Mouse (Mus musculus) thymus, postnatal 0 days (tissue): ENCODE measurements around the gene Heatr6. TPM values are rescaled to one million over a fixed set of nuclear protein-coding genes. Genes with fewer than 3 reads are reported as not detected.

Experiments used
- DNase-seq: peaks from one replicate; pipeline ENCODE4 v3.0.0-alpha.2; 2015; ENCODE audit warnings: low spot score
- polyA plus RNA-seq: library from polyadenylated mRNA; unstranded; fragments of >200 nt; fragmentation: Nextera tagmentation; extraction: Ambion mirVana; gene quantifications from 2 replicates; pipeline ENCODE4 v1.2.1, GENCODE M21; 2015

Gene Heatr6
- 19.4 and 23.5 TPM in 2 replicates for polyA plus RNA-seq

DNA sequence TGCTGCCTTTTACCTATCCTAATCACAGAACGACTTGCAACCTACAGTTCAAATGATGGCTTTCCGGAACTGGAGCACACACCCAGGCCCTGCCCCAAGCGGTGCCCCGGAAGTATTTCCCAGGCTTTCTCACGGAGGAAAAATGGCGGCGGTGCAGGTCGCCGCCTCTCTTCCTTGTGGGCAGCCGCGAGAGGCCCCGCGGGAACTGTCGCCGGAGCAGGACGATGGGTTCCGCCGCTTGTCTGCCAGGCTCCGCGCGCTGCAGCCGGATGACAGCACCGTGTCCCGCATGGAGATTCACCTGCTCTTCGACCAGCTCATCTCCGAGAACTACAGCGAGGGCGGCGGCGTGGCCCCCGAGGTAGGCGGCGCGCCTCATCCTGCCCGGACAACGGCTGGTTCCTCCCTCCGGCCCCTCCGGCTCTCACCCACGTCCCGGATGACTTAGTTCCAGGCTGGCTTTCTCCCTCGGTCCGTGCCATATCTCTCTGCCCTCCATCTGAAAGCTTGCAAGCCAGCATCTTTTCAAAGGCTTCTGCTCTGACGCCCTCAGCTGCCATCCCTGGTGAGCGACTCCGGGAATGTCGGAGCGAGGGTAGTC lies at the start of gene Heatr6:
Gene Heatr6, plus strand, starts transcription at position 116 of the 601 bp plus-strand sequence.
- peak; percentile 91 for DNase-seq

DNA sequence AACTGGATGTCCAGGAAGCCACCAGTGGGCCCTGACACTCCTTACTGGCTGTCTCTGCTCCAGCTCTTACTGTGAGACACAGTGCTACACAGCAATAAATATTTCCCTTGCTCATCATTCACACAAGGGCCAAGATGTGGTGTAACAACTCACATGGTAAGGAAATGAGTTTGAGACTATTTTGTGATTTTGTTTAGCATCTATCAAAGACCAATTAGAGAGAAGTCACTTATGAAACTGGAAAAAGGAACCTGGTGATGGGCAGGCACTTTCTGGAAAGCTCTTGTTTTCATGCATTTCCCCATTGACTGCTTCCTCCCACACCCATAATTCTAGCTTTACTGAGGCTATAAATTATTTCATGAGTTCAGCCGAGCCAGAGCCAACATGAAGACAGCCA lies 49.8 kb upstream of the Heatr6 start, which contains the start of gene Wfdc17:
Gene Wfdc17, plus strand, starts transcription at position 287 of the 400 bp plus-strand sequence.
- DNase-seq, result no peak

DNA sequence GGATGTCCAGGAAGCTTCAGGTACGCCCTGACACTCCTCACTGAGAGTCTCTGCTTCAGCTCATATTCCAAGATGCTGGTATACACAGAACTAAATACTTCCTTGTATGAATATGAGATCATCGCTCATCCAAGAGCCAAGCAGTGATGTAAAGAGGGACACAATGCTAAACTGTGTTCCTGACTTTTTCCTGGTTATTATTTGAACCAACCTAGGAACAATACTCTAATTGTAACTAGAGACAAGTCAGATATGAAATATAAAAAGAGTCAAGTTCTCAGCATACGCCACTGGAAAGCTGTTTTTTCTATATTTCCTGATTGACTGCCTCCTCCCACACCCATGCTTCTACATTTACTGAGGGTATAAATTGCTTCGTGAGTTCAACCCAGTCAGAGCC lies 44.8 kb upstream of the Heatr6 start, which contains the start of gene Wfdc18:
Gene Wfdc18, plus strand, starts transcription at position 301 of the 400 bp plus-strand sequence.
- no peak for DNase-seq

DNA sequence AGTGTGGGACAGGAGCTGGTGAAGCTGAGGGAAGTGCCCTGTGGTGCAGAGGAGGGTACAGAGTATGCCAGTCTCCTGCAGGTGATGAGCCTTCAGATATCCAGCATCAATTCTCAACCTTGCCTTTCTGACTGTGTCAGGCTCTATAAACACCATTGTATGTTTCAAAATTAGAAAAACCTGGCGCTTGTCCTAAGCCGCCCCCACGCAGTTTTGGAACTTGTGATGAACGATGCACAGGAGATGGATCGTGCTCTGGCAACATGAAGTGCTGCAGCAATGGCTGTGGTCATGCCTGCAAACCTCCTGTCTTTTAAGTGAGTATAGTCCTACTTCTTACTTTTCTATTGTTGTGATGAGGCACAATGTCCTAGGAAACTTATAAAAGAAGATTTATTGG lies 43.8 kb upstream of the Heatr6 start:
- DNase-seq, result no peak

DNA sequence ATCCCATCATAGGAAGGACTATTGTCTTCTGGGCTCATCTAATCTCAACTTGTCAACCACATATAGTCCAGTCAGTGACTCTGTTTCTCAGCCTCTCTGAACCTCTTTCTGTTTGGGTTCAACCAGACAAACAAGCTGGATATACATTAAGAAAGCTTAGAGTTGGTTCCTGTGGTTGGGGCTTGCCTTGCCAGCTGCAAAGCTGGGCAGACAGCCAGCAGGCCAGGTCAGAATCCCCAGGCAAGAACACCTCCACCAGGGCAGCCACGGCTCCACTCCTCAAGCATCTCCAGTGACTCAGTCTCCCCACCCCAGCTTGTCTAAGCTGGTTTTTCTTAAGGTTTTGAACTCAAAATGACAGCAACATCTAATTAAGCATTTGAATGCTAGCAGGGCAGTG lies 40.8 kb upstream of the Heatr6 start:
- no peak for DNase-seq

DNA sequence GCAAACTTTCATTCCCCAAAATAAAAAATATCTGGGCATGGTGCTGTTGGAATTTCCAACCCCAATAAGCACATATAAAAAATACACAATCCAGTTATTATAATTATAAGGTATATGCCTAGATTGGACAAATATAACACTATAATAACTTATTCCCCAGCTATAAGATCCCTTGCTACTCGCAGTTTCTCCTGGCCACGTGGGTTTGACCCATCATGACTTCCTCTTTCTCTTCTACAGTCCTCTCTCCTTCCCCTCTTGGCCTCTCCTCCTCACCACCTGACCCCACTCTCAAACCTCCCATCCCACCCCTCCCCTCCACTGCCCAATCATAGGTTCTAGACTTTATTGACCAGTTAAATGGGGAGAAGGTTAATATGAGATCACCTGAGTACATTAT lies 39.6 kb upstream of the Heatr6 start:
- DNase-seq, result no peak

DNA sequence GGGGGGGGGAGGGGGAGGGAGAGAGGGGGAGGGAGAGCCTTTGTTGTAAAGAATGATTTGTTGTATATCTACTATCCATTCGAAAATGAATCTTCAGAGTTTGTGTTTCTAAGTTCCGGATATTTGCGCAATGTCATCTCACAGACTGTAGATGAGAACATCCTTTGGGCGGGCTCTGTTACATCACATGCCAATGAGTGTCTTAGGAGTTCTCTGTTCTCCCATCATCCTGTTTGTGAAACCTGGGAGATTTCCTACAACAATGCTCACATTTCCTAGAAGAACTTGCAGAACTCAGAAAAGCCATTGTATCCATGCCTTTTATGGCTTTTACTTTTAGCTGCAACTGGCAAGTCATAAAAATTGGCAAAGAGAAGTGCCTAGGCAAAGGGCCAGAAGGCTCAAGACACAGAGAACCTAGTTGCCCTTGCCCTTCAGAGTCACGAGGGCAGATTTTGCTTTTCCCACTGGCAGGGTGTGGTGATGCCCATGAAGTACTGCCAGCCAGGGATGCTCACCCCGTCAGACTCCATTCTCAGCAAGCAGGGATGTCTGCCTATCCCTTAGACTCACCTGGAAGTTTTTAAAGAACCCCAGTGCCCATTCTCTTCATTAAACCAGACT lies 36.3 kb upstream of the Heatr6 start:
- DNase-seq, result no peak

DNA sequence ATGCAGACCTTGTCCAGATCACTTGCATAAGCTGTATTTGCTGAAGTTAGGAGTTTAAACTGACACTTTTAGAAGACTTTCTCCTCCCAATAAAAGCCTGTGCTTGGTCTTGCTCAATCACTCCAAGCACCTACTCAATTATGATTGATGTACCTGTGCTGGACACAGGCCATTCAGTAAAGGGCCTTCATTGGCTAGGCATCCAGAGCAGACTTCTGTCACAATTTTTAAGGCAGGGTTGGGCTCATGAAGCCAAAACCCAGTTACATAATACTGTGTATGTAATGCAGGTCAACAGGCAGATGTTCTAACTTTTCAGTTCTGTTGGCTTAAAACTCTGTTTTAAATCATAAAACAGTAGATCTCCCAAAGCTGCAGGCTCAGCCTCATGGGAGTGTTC lies 32.7 kb upstream of the Heatr6 start:
- no peak for DNase-seq

DNA sequence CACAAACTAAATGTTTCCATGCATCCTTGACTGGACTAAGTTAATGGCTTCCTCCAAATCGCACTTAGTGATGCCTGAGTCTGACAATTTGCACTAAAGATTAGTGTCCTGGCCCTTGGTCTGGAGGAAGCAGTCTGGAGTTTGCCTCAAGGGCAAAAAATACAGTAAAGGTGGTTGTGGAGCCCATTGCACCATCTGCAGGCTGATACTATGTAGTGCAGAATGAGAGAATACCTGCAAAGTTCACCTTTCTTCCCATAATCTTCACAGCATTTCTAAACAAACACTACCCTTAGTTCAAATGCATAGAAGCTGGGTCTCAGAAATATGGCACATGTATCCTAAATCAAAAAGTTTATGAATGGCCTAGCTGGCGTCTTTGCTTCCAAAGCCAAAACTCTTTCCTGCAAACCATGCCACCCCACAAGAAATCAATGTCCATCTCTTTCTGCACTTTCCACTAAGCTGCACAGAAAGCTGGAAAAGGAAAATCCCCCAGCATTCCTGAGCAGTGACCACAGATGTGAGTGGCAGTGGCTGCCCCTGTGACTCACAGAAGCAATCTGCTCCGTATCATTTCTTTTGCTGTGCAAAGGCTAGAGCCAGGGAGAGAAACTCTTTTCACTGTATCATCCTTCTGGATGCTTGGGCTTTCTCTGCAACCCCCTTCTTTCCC lies 24.6 kb upstream of the Heatr6 start:
- DNase-seq, result peak; percentile 14

DNA sequence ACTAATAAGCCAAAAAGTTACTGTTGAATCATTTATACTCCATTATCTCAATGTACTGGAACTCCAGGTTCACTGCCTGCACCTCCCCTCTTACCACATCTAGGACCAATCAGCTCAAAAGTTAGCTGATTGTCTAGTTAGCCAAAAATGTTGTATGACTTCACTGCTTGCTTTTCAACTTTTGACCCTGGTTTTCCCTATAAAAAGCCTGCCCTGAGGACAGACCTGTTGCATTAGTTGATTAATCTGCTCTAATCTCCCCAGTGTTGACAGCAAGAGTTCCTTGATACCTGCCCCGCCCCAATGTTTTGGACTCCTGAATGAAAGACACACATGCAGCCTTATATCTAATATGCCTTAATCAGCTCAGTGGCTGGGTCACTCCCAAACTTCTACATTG lies 22.4 kb upstream of the Heatr6 start:
- no peak for DNase-seq

DNA sequence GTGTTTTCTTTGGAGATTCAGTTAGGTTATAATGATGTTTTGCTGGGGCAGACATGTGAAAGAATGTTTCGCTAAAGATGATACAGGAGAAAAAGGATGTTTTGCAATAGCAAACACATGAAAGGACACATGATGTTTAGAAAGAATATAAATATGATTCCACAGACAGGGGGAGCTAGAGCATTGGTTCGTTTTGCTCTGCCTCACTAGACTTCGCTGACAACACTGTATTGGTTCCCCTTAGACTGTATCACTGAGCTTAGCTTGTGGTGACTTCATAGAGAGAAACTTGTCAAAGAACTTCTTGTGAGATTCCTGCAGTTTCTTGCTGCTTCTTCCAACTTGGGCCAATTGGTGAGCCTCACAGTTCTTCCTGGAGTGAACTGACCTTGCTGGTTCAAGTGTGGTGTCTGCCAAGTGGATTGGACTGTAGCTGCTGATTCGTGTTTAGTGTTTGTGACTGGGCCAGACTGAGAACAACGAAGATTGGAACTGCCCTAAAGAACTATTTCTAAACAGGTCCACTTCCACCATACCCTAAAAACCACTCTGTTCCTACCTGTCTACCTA lies 20.3 kb upstream of the Heatr6 start:
- no peak for DNase-seq

DNA sequence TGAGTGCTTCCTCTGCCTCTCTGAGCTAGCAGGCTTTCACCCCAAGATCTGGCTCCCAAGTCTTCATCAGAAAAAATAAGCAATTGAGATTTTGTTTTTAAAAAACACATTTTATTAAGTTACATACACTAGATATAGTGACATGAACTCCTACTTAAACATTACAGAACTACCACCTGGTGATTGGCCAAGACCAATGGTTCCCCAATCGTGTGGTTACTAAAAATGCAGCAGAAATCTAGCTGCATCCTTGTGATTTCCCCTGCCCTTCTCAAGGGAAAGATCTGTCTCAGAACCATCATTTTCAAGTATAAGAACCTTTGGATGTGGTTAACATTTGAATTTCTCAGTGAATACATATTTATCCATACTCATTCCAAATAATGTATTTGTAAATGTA lies 19.3 kb upstream of the Heatr6 start:
- DNase-seq, result no peak

DNA sequence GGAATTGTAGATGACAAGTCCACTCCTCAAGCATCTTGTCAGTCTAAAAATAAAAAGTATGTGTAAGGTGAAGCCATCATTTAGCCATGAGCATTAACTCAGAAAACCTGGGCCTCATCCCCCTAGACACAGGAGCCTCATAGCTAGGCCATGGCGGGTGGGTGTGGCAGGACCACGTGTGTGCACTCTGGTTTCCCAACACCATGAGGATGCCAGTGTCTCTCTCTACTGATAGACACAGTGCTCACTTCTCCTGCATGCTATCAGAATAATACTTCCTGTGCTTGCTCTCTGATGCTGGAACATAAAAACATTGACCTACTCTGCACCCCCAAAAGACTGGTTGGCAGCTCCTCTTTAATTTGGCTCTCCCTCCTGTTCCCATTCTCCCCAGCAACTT lies 17.6 kb upstream of the Heatr6 start:
- DNase-seq, result no peak

DNA sequence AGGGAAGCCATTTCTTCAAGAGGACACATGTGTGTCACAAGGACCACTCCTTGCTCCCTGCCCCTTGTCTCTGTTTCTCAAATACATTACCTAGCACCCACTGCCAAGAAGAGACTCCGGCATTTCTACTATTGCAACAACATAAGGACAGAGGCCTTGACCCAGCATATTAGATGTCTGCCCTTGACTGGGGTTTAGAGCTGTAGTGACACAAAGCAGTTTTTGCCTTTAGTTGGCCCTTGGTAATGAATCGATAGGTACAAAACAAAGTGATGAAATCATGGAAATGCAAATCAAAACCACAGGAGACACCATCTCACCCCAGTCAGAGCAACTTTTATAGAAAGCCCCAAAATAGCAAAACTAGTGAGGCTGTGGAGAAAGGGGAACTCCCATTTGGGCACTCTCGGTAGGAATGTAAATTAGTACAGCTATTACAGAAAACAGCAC lies 16.4 kb upstream of the Heatr6 start:
- no peak for DNase-seq

DNA sequence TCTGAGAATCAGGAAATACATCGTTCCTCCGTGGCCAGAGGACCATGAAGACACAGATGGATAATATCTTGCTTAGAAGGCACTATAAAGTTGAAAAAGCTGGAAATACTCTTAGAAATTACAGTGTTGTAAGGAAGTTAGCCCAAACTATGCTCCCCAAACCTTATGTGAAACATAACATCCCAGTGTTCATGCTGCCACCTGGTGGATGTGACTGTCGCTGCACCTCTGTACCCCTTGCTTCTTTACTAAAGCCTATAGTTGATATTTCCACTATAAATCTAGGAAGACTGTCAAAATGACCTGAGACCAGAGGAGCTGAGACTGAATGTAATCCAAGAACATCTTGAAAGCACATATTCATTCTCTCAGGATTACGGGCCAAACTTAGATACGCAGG lies 14.3 kb upstream of the Heatr6 start:
- peak; percentile 71 for DNase-seq

DNA sequence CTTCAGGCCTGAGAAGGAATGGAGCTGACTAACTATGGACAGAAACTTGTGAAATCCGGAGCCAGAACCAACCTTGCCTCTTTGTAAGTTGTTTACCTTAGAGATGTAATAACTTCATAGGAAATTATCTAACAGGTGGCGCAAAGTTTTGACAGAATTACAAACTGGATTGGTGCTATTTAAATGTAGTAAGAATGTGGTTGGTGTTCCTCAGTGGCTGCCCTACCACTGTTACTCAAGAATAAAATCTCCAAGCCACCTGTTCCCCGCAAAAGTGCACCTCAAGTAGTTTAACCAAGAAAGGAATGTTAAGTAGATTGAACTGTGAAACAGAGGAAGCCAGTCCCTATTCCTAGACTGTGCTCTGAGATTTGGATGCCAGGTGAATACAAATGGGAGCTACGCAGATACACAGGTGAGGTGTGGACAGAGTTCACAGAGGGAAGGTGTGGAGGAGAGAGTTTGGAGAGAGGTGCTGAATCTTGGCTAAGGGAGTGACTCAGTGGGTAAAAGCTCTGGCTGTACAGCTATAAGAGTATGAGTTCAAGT lies 13.0 kb upstream of the Heatr6 start:
- no peak for DNase-seq

DNA sequence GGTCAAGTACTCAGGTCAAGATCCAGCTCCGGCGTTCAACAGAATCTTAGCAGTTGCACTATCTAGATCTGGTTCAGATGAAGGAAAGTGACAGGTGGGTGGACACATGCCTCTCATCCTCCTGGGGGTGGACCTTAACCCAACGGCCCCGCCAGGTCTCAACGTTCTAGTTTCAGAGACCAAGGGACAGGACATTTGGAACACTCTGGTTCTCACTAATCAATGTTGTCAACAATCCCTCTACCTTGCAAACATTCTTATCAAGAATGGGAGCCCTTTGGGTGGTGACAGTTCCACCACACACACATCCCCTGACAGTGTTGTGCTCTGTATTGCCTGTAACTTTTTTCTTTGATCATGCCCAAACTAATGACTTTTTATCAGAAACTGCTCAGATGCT lies 11.7 kb upstream of the Heatr6 start:
- no peak for DNase-seq

DNA sequence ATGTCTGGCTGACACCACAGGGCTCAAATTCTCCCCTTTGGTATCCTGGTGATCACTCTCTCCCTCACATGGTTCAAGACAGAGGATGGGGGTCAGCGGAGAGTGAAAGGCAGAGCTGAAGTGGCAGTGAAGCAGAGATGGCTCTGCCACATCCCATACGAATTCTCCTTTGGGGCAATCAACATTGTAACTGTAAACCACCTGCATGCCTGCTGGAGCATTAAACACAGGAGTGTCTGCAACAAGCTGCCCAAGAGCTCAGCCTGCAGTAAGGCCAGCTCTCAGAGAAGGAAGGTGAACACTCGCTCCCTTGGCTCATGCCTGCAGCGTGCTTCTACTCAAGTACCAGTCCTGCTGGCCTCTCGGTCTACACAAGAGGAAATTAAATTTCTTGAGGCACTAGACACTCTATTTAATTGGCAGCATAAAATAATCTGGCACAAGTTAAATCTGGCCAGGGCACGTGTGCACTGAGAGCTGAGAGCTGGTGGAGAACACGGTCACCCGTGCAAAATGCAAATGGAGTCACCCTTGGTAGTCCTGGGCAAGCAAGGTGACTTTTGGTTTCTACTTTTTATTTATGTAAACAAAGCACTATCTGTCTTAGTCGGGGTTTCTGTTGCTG lies 10.7 kb upstream of the Heatr6 start:
- no peak for DNase-seq

DNA sequence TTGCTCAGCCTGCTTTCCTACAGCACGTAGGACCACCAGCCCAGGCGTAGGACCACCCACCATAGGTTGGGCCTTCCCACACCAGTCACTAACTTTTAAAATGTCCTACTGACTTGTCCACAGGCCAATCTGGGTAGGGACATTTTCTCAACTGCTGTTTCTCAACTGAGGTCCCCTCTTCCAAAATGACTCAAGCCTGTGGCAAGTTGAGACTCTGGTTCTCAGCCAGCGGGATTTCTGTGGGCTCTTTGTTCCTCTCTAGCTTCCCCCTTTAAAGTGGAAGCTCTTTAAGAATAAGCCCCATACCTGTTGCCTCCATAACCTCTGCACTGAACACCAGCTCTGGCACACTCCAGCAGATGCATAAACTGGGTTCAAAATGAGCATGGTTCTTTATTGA lies 10.0 kb upstream of the Heatr6 start:
- DNase-seq, result no peak

DNA sequence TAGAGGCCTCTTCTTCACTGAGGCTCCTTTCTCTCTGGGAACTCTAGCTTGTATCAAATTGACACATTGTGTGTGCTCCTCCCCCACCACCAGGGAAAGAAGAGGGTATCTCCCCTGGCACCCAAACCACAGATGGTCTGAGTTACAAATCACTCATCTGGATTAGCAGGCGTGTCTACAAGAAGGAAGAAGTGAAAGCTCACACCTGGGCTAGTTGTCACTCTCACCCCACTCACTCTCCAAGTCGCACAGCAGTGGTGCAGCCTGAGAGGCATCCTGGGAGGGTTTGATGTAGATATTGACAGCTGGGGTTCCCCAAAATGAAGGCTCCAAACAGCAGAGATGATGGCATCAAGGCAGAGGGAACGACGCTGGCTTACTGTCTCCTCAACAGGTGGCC lies 7.3 kb upstream of the Heatr6 start:
- no peak for DNase-seq

DNA sequence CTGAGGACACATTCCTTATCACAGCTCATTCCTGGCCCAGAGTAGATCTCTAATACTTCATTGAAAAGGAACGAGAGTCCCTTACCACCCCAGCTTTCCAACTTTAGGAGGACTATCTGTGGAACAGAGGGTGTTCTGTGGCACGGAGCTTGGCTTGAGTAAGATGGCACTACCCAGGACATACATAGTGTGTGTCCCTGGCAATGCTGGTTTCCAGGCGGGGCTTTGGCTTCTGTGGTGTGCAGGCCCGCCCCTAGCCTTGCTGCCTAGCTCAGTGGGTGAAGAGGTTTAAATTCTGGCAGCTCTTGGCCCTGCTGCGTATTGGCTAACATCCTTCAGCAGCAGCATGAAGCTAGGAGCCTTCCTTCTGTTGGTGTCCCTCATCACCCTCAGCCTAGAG lies 6.8 kb upstream of the Heatr6 start, which contains the start of gene Wfdc21:
Gene Wfdc21, plus strand, starts transcription at position 260 of the 400 bp plus-strand sequence.
- no peak for DNase-seq
